Mouse (Mus musculus): Measurements from ENCODE around the gene Ralgps1.

Ralgps1 gene

GRCm38 (mm10) chr2:33179171-33179929 is 191.9 kb downstream of the Ralgps1 start:
- in situ Hi-C loops (cut with MboI, MseI), result no loop called here

- in situ Hi-C loops (cut with MboI, MseI), result no loop called here
Observed at GRCm38 (mm10) chr2:33178243-33178932, 192.9 kb downstream of the Ralgps1 start.

GRCm38 (mm10) chr2:33177443-33178242 is 193.6 kb downstream of the Ralgps1 start:
- in situ Hi-C loops (cut with MboI, MseI), result no loop called here

DNA sequence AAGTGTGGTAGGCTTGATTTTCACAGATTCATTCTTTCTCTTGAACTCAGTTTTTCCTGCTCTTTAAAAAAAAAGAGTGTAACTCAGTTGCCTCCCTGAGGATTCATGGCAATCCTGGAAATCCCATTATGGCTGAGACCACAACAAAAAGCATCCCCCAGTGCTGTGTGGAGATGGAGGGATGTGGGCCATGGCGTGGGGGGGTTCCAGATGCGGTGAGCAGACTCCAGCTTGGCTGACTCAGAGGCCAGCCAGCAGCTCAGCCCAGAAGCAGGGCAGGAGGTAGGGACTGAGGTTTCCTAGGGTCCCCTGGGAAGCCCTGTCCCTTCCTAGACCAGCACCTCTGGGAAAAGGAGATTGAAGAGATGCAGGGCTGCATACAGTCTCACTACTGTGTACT is 194.4 kb downstream of the Ralgps1 start:
- in situ Hi-C loops (cut with MboI, MseI), result no loop called here

GRCm38 (mm10) chr2:33176516-33176915 is 194.8 kb downstream of the Ralgps1 start:
- in situ Hi-C loops (cut with MboI, MseI), result no loop called here

DNA sequence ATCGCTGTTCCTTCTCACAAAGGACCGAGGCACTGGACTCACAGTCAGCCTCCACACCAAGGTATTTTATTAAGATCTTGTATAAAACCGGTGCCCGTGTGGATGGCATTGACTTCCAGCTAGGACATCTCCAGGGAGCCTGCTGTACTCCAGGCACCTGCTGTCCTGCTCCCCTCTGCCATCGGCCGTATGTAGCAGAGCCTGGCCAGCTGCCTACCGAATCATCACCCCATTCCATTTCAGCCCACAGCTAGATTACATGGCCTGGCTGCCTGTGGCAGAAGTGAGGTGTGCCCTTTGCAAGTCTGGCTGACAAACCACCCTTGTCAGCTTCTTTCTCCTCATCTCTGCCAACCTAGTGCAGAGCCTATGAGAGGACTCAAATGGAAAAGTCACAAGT is 197.6 kb downstream of the Ralgps1 start:
- in situ Hi-C loops (cut with MboI, MseI), result no loop called here

- in situ Hi-C loops (cut with MboI, MseI), result no loop called here
Observed at GRCm38 (mm10) chr2:33173126-33173525, 198.2 kb downstream of the Ralgps1 start.

GRCm38 (mm10) chr2:33170777-33171565 is 200.3 kb downstream of the Ralgps1 start:
- in situ Hi-C loops (cut with MboI, MseI), result no loop called here

DNA sequence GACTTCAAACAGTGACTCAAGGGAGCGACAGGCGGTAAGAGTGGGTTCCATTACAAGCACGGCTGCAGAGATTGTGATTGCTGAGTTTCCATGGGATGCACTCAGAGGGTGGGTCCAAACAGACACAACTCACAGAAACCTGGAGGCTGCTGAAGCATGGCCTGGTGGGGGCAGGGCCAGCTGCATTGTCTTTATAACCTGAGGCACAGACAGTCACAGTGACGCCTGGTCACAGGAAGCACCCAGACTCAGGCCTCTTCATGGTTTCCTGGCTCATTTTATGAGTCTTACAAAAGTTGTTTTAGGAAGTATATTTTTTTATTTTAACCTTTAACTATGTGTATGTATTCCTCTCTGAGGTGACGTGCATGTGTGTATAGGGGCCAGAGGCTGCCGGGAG is 201.8 kb downstream of the Ralgps1 start:
- in situ Hi-C loops (cut with MboI, MseI), result no loop called here

DNA sequence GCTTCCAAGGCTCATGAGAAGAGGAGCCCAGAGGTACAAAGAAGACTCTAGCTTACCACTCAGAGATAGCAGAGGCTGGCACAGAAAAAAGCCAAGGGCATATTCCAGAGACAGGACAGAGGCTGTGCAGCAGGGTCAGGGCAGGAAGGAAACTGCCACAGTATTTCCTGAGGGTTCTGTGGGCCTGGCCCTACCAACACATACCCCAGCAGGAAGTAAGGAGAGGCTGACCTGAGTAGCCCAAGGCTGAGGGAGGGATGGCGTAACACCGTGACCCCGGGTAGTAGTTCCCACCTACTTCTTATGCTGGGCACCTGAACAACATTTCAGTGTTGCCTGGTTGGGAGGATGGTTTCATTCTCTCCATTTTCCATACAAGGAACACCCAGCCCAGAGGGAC is 204.2 kb downstream of the Ralgps1 start:
- in situ Hi-C loops (cut with MboI, MseI), result no loop called here

GRCm38 (mm10) chr2:33165710-33166374 is 205.4 kb downstream of the Ralgps1 start:
- in situ Hi-C loops (cut with MboI, MseI), result no loop called here

DNA sequence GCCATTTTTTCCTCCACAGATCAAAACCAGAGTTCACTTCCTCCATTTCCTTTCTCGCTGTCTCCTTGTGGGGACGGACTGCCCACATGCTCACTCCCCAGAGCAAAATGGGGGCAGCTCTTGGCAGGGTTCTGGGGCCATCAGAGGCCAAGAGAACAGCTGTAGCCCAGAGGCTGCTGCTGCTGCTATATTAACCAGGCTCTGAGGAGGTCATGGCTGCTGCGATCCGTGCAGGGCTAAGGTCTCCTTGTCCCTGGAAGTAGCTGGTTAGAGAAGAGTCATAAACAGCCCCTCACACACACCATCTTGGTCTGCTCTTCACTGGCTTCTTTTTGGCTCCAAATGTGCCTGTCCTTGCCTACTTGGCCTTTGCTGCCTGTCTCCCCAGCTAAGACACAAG is 206.1 kb downstream of the Ralgps1 start:
- in situ Hi-C loops (cut with MboI, MseI), result no loop called here

DNA sequence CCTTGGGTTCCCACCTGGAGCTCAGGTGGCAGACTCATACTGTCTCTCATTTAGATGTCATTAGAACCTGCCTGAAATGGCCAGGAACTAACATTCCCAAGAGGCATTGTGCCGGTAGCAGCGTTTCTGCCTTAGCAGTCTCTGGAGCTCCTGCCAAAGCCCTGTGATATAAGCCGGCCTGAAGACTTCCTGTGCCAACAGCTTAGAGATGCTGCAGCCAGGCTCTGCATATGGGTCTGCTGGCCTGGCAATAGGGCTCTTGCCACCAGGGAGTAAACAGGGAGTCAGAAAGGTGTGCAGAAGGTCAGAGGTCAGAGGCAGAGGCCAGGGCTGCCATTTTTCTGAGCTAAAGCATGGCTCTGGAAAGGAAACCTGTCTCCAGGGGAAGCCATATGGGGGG is 206.6 kb downstream of the Ralgps1 start:
- in situ Hi-C loops (cut with MboI, MseI), result no loop called here

DNA sequence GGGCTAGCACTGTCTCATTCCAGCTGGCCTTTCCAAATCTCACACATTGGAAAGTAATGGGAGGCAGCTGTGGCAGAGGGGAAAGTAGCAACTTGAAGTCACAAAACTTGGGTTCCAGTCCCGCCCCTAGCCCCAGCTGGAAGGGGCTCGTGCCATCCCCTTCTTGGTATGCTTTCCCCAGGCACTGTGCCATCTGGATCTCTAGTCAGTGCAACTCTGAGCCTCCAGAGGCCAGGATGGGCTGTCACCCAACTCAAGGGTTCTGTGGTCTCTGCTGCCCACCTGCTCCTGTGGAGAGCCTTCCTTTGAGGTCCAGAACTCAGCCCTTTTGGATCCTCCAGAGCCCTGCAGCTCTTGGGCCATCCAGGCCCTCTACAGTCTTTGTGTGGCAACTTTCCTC is 209.2 kb downstream of the Ralgps1 start:
- in situ Hi-C loops (cut with MboI, MseI), result no loop called here

DNA sequence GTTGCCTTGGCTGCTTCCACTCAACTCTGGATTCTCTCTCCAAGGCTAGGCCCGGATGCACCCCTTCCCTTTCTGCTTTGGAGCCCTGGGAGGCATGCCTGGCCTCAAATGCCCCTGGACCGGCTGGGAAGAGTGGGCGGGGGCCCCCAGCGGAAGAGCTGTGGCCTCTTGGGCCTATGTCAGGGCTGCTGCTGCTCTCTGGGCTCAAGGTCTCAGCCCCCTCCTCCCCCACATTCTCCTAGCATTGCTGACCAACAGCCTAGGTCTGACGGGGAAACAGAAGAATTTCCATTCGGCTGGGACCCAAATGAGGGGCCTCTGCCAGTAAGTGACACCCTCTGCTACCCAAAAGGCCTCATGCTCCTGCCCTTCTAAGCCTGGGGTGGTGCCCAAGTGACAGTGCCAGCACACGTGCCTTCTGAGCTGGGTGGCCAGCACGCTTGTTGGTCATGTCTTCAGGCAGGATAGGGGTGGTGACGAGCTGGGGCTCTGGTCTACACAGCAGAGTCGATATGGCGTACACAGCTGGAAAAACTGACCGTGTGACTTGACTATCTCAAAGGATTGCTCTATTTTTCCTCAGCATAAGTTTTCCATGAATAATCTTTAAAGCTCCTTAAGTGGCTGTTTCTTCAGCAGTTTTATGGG is 210.8 kb downstream of the Ralgps1 start:
- in situ Hi-C loops (cut with MboI, MseI), result no loop called here

- in situ Hi-C loops (cut with MboI, MseI), result loop anchor here (5.0 kb wide), 1 partner anchor 193 kb away; no protein-coding TSS in a partner anchor
Observed at GRCm38 (mm10) chr2:33159593-33159992, 211.7 kb downstream of the Ralgps1 start.

DNA sequence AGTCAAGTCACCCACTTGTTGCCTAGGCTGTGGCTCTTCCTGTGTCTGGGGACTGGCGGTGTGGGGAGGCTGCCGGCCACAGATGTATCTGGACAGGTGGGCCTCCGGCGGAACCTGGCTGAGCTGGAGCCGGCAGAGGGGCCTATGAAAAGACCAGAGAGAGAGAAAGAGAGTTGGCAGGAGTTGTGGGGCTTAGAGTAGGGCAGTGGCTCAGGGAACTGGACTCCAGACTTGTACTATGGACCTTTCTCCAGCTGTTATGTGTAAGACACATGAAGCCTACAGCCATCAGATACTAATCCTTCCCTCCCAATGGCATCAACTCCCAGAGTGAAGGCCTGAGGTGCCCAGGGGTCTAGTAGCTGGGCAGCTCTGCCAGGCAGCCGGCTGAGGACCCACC is 212.4 kb downstream of the Ralgps1 start:
- in situ Hi-C loops (cut with MboI, MseI), result loop anchor here (5.0 kb wide), 1 partner anchor 193 kb away; no protein-coding TSS in a partner anchor

GRCm38 (mm10) chr2:33156283-33156781 is 215.0 kb downstream of the Ralgps1 start:
- in situ Hi-C loops (cut with MboI, MseI), result loop anchor here (5.0 kb wide), 1 partner anchor 196 kb away; no protein-coding TSS in a partner anchor

GRCm38 (mm10) chr2:33154751-33155372 is 216.4 kb downstream of the Ralgps1 start:
- in situ Hi-C loops (cut with MboI, MseI), result loop anchor here (5.0 kb wide), 1 partner anchor 197 kb away; no protein-coding TSS in a partner anchor

GRCm38 (mm10) chr2:33146994-33147393 is 224.3 kb downstream of the Ralgps1 start:
- in situ Hi-C loops (cut with MboI, MseI), result no loop called here

All from T-helper 2 cell (primary cell).